Mouse (Mus musculus) heart, embryonic 11.5 days (tissue): ENCODE measurements at regions not wholly inside any gene's neighbourhood (a gene's known extent, or its start where the extent isn't known, plus 50 kb on each side); places are given as distances from the start of the nearest gene placed in this dataset.

ENCODE experiments used
- ATAC-seq: fragments of 200-750 bp; cut with Nextera tagmentation; replicated peaks from 2 replicates; pipeline ENCODE4 v1.8.0; 2017; ENCODE audit warnings: moderate library complexity; ENCODE audit not compliant: insufficient number of reproducible peaks, low FRiP score, low TSS enrichment
- H3K27ac ChIP-seq: fragments of 300-500 bp; sonication (generic); 2 replicates; pipeline ENCODE4 v1.5.1; 2014; ENCODE audit warnings: mild to moderate bottlenecking, low read depth, low read length
- H3K27me3 ChIP-seq: fragments of 300-500 bp; sonication (generic); 2 replicates; pipeline ENCODE4 v1.6.1; 2014; ENCODE audit warnings: mild to moderate bottlenecking, low read length, mixed read lengths; ENCODE audit not compliant: control insufficient read depth, insufficient read depth
- H3K36me3 ChIP-seq: fragments of 300-500 bp; sonication (generic); 2 replicates; pipeline ENCODE4 v1.6.1; 2014; ENCODE audit warnings: mild to moderate bottlenecking, low read length, moderate library complexity, mixed read lengths; ENCODE audit not compliant: control insufficient read depth, insufficient read depth
- H3K4me1 ChIP-seq: fragments of 300-500 bp; sonication (generic); 2 replicates; pipeline ENCODE4 v1.6.1; 2014; ENCODE audit warnings: low read length; ENCODE audit not compliant: control insufficient read depth, insufficient read depth
- H3K4me2 ChIP-seq: fragments of 300-500 bp; sonication (generic); 2 replicates; pipeline ENCODE4 v1.6.1; 2014; ENCODE audit warnings: mild to moderate bottlenecking, moderate library complexity
- H3K4me3 ChIP-seq: fragments of 300-500 bp; sonication (generic); 2 replicates; pipeline ENCODE4 v1.5.1; 2014; ENCODE audit warnings: low read depth, low read length
- H3K9ac ChIP-seq: fragments of 300-500 bp; sonication (generic); 2 replicates; pipeline ENCODE4 v1.6.1; 2014; ENCODE audit warnings: mild to moderate bottlenecking, low read depth, low read length, moderate library complexity
- H3K9me3 ChIP-seq: fragments of 300-500 bp; sonication (generic); replicated peaks from 2 replicates; pipeline ENCODE4 v1.6.1; 2016; ENCODE audit warnings: low read length; ENCODE audit not compliant: control insufficient read depth
- WGBS: fragments of 180-500 bp; shearing (Covaris S2); extraction: QIAGEN DNeasy Blood & Tissue Kit; methylation state at CpG from one replicate; pipeline ENCODE4 v1.1.7; 2014; ENCODE audit not compliant: insufficient replicate concordance; 5-methylcytosine and 5-hydroxymethylcytosine counted together

DNA sequence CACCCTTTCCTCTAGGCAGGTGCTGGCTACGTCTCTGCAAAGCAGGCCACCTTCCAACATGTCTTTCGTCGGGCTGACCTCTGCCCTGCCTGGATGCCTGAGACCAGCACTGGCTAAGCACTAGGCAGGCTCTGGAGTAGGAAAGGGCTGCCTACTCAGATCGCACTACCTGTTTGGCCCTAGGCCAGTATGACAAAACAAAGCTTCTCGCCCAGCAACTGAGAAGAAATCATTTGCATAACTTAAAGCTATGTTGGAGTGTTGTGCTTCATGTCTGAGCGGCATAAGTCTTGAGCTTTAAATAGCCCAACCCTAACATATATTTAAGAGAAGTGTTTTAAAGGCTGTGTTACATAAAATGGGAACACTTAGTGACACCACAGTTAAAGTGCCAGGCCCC lies 189.9 kb upstream of the Acvr2a start:
- Histone ChIP-seq H3K27ac (no peak overlapping the region), H3K9me3 (no peaks in the 10 kb centered on the region), H3K36me3 (no peaks in the 10 kb centered on the region), H3K4me2 (no peak overlapping the region), H3K9ac (no peak overlapping the region), H3K27me3 (no peaks in the 10 kb centered on the region), H3K4me1 (no peaks in the 10 kb centered on the region), H3K4me3 (no peak overlapping the region)
- 56% methylated on average over 6 of the region's 6 CpGs for WGBS
- no peak for ATAC-seq

DNA sequence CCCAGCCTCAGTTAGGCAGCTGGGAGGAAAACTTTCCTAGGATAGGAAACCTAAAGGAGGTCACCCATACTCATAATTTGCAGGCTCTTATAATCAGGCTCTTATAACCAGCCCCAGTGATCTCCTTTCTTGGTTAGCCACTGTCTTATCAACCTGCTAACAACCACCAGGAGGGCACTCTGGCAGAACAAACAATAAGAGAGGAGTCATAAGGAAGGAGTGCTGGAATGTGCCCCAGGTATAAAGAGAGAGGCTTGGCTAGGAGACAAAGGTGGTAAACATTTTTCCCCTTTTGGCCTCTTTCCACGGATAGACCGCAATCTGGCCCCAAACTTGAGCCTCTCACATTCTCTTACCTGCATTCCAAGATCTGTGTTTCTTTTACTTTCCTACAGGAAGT lies 189.4 kb upstream of the Acvr2a start:
- H3K4me1 ChIP-seq = no peaks in the 10 kb centered on the region

DNA sequence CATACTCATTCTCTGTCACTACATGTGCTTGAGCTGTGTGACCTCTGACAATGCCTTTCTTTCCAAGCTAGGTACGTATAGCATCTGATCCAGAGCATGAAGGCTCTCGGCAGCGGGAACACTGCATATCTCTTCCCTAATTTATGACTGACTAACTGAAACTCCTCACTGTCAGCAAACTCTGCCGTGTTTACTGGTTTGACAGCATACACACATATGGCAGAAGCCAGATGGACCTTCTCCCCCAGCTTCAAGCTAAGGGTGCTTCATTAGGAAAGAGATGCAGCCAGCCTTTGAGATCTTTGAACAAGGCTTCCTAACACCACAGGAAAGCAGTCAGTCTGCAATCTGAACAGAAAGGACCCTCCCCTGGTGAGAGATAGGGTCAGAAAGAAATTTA lies 186.9 kb upstream of the Acvr2a start:
- no peak for ATAC-seq
- WGBS = 71% methylated on average over 4 of the region's 4 CpGs
- Histone ChIP-seq H3K4me1 (no peaks in the 10 kb centered on the region), H3K36me3 (no peaks in the 10 kb centered on the region), H3K4me2 (no peak overlapping the region), H3K9me3 (no peaks in the 10 kb centered on the region), H3K9ac (no peak overlapping the region), H3K27ac (no peak overlapping the region), H3K4me3 (no peak overlapping the region), H3K27me3 (no peaks in the 10 kb centered on the region)

More for the DNA sequence above, 189.4 kb upstream of the Acvr2a start:
- Histone ChIP-seq H3K9ac (no peak overlapping the region), H3K4me2 (no peak overlapping the region), H3K36me3 (no peaks in the 10 kb centered on the region), H3K27ac (no peak overlapping the region), H3K4me3 (no peak overlapping the region), H3K27me3 (no peaks in the 10 kb centered on the region), H3K9me3 (no peaks in the 10 kb centered on the region)
- no peak for ATAC-seq
- 69% methylated on average over 2 of the region's 2 CpGs for WGBS

DNA sequence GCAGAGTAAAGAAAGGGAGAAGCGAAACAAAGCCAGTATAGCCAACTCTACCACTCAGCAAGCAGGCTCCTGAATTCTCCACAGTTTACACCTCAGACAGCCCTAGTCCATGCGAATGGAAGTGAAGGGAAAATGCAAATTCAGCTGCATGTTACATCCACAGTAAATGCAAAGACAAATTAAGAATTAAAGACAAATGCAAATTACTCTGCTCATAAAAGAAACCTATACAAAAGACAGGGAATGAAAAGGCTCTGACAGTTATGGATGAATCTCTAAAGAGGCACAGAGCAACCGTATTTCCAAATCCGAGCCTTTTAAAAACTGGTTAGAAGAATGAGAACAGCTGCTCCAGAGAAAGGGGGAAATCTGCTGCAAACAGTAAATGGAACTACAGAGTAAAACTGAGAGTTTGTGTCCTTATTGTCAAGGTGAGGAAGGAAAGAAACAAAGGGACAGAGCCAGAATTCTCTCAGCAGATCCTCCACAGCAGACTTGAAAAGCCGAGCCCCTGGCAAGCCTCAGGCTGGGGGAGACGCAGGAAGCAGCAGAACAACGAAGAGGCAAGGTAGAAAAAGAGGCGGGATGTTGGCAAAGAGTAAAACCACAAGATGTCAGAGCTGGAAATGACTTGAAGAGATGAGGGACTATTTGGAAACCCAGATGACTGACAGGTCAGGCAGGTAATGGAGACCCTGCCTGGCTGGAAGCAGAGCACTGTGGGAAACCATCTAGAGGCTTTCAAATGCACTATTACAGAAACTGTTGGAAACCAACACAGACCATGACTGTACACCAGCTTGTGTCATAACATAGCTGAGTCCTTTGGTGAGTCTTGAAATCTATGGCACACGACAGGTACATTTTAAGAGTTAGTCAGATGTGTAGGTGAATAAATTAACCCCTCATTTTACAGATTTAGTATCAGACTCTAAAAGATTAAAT lies 184.5 kb upstream of the Acvr2a start:
- Histone ChIP-seq H3K4me2 (no peak overlapping the region), H3K4me3 (no peak overlapping the region), H3K36me3 (no peaks in the 10 kb centered on the region), H3K27ac (no peak overlapping the region), H3K9ac (no peak overlapping the region), H3K27me3 (no peaks in the 10 kb centered on the region), H3K9me3 (no peaks in the 10 kb centered on the region), H3K4me1 (no peaks in the 10 kb centered on the region)
- ATAC-seq = no peak
- 71% methylated on average over 9 of the region's 9 CpGs for WGBS

DNA sequence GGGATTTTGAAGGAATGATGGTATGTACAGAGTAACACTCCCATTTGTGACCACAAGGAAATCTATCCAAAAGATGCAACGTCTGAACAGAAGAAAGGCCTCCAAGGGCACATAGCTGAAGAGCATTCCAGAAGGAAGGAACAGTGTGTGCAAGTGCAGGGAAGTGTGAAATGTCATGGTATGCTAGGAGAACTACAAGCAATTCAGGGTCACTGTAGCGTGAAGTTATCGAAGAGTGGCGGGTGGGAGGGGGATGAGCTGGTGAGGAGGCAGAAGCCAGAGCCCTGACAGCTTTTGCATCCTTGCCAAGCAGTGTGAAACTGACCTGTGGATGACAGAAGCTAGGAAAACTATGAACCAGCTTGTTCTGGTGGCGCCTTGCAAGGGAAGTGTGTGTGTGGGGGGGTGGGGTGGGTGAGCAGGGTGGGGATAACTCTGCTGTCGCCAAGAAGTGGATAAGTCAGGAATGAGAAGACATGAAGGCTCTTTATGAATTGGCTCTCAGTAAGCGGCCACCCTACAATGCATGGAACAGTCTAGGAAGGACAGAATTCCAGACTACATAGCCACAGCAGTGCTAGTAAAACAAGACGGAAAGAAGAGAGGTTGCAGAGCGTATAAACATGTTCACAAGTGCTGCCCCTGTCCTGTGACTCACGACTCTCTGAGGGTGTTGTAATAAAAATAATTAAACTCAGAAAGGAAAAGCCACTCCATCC lies 179.3 kb upstream of the Acvr2a start:
- no peaks in the 10 kb centered on the region for H3K27me3 ChIP-seq
- 68% methylated on average over 10 of the region's 10 CpGs for WGBS

DNA sequence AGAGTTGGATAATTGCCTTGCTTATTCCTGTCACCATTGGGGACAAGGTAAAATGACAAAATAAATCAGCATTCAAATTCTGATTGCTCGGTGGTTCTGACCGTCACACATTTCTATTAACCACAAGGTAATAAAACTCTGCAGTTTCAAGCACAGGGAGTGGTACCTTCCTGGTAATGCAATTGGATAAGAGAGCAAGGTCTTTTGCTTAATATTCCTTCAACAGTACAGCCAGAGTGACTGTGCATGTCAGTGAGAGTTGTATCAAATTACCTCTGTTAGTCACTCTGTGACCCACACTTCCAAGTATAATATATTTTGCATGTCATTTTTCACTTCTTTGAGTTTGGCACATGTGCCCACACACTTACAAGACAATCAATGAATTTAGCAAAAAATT lies 177.8 kb upstream of the Acvr2a start:
- Histone ChIP-seq H3K4me3 (no peak overlapping the region), H3K27ac (no peak overlapping the region), H3K36me3 (no peaks in the 10 kb centered on the region), H3K9me3 (no peaks in the 10 kb centered on the region), H3K27me3 (no peaks in the 10 kb centered on the region), H3K4me1 (no peaks in the 10 kb centered on the region), H3K9ac (no peak overlapping the region), H3K4me2 (no peak overlapping the region)
- ATAC-seq = no peak
- WGBS = 70% methylated on average over 2 of the region's 2 CpGs

More for the DNA sequence above, 179.3 kb upstream of the Acvr2a start:
- no peak overlapping the region for H3K9ac ChIP-seq
- no peaks in the 10 kb centered on the region for H3K9me3 ChIP-seq
- no peaks in the 10 kb centered on the region for H3K4me1 ChIP-seq
- no peak overlapping the region for H3K27ac ChIP-seq
- H3K4me3 ChIP-seq = no peak overlapping the region
- H3K4me2 ChIP-seq = no peak overlapping the region
- H3K36me3 ChIP-seq = no peaks in the 10 kb centered on the region
- no peak for ATAC-seq

DNA sequence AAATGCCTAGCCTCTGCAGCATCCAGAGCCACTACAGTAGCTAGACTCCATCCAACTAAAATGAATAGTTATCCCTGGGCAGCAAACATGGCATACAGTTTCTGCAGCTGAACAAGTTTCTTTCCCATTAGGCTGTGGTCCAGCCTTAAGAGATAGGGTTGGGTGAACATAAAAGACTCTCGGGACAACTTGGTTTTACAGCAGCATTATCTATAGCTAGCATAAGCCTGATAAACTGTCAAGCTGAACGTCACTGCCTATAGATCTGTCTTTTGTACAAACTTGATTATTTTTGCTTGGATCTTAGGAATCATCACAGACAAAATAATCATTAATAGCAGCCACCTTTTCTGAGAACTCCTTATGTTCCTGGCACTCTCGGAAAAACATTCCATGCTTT lies 169.8 kb upstream of the Acvr2a start:
- H3K4me3 ChIP-seq = no peak overlapping the region
- H3K36me3 ChIP-seq = no peaks in the 10 kb centered on the region
- H3K4me1 ChIP-seq = no peaks in the 10 kb centered on the region
- no peak overlapping the region for H3K4me2 ChIP-seq
- no peak overlapping the region for H3K9ac ChIP-seq
- WGBS = 44% methylated on average over 3 of the region's 3 CpGs
- ATAC-seq = no peak
- H3K9me3 ChIP-seq = no peaks in the 10 kb centered on the region
- H3K27ac ChIP-seq = no peak overlapping the region
- no peaks in the 10 kb centered on the region for H3K27me3 ChIP-seq

DNA sequence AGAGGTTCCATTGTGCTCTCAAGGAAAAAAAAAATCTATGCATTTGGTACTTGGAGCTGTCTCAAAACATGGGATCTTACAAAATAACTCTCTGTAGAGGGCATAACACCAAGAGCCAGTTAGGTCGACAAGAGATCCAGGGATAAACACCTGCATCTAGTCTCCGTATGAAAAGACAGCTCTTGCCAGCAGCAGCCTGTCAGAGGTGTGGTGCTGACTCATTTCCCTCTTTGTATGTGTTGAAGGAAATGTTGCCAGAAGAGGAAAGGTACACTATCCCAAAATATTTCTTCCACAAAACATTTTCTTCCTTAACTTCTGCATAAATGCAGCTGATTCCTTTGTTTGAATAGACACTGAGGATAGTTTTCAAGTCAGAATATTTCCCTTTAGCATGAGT lies 163.6 kb upstream of the Acvr2a start:
- Histone ChIP-seq H3K4me3 (no peak overlapping the region), H3K9me3 (no peaks in the 10 kb centered on the region), H3K36me3 (no peaks in the 10 kb centered on the region), H3K9ac (no peak overlapping the region), H3K27ac (no peak overlapping the region), H3K27me3 (no peaks in the 10 kb centered on the region), H3K4me1 (no peaks in the 10 kb centered on the region), H3K4me2 (no peak overlapping the region)
- WGBS = 42% methylated on average over 2 of the region's 2 CpGs
- no peak for ATAC-seq
